Mouse (Mus musculus) erythroblast, embryonic 14.5 days (primary cell): ENCODE data around the gene Gas1.

Experiments used
- GATA1 ChIP-seq: IDR thresholded peaks from 2 replicates; pipeline ENCODE4 v1.6.1; 2012; ENCODE audit warnings: low read length, inconsistent platforms, mixed read lengths
- TAL1 ChIP-seq: IDR thresholded peaks from 3 replicates; pipeline ENCODE4 v1.6.1; 2012; ENCODE audit warnings: low read length, inconsistent platforms, mixed read lengths

DNA sequence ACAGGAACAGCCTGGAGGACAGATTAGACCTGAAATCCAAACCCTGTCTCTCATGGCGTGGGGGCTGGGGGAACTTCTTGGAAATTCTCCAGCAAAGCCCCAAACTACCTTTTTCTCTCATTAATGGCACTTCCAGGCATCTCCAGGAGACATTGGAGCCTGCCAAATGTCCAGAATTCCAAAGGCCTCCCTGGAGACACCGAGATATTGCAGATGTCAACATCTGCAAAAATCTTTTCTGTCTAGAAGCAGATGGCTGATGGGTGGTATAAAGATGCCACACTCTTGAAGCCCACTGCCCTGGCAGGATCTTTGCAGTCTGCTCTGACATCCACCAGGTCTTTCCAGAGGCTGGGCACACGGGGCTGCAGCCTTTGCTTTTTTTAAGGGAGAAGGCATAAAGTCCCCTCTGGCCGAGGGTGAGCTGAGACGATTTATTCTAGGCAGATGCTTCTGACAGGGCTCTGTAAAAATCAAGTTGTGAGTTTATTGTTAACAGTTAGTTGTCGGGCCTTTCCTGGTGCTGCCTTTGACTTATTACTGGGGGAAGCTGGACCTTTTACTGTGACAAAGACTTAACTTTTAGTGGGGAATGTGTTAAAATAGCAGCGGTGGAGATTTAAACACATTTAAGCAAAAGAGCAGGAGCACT lies 4.7 kb downstream of the Gas1 start:
- TF ChIP-seq GATA1 (no peak), TAL1 (no peak)
